Mouse (Mus musculus): ENCODE data around the gene Proser1.

Gene Proser1

GRCm38 (mm10) chr3:53463046-53463764, at the start of gene Proser1, which contains the start of gene Nhlrc3:
Gene Proser1, plus strand, starts transcription at chr3:53463666.
Gene Nhlrc3, minus strand, starts transcription at chr3:53463332.
- DNase-seq (ENCODE audit: low read depth, low spot score): peak; percentile 100

GRCm38 (mm10) chr3:53413959-53414358, 49.5 kb upstream of the Proser1 start:
- DNase-seq (ENCODE audit: low read depth, low spot score): no peak

DNA sequence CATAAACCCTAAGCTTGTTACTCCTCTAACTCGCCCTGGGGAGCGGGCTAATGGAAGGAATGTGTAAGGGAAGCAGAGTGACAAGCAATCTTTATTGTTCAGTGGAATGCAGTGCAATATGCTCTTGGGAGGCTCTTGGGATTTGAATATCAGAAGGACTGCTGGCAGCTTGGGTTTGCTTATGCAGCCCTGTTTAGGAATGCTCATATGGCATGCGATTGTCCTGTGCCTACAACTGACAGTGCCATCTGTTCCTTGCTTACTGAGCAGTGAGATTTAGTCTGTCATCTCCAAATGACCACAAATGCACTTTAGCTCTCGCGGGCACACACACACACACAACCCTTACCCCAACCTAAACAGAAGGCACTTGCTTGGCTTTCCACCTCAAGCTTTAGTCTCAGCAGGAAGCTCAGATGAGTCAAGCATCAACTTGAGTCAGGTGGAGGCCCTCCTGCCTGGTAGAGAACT, 47.4 kb upstream of the Proser1 start:
- DNase-seq (ENCODE audit: low read depth, low spot score): peak; percentile 99

GRCm38 (mm10) chr3:53417701-53418100, 45.8 kb upstream of the Proser1 start:
- DNase-seq (ENCODE audit: low read depth, low spot score): peak; percentile 66

DNA sequence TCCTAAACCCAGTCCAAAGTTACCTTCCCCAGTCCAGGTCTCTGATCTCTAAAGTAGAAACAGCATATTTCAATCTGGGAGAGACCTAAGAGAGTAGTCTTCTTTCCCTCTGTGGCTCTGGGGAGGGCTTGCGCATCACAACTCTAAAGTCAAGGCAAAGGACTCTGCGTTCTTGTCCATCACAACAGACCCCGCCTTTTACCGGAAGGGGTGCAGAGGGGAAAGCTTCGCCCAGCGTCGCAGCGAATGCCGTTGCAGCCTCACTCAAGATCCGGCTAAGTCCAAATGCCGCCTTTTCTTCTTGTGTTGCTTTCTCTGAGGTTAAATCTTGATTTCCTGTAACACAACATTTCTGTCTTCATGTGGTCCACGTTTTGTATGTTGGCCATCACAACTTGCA, 41.8 kb upstream of the Proser1 start:
- no peak for DNase-seq (ENCODE audit: low read depth, low spot score)

GRCm38 (mm10) chr3:53422691-53423090, 40.8 kb upstream of the Proser1 start:
- DNase-seq (ENCODE audit: low read depth, low spot score): no peak

GRCm38 (mm10) chr3:53423576-53423975, 39.9 kb upstream of the Proser1 start:
- peak; percentile 64 for DNase-seq (ENCODE audit: low read depth, low spot score)

- no peak for DNase-seq (ENCODE audit: low read depth, low spot score)
These were observed 28.9 kb upstream of the Proser1 start for GRCm38 (mm10) chr3:53434610-53435009.

GRCm38 (mm10) chr3:53436550-53436949, 26.9 kb upstream of the Proser1 start:
- no peak for DNase-seq (ENCODE audit: low read depth, low spot score)

DNA sequence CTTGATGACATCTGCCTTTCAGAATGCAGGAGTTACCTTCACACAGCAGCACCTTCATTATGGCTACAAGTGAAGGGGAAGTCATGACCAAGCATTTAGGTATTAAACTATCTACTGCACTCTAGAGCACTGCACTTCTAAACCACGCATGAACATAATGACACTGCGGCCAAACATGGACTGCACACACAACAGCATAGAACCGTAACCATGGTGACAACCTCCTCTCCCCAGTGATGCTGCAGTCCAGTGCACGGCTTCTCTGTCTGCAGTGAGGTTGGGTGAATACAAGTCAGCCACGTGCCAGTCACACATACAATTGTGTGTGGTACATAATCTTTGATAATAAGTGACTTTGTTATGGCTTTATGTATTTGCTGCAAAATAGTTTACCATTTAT, 17.9 kb upstream of the Proser1 start:
- no peak for DNase-seq (ENCODE audit: low read depth, low spot score)

- DNase-seq (ENCODE audit: low read depth, low spot score): no peak
These were observed 16.7 kb upstream of the Proser1 start for GRCm38 (mm10) chr3:53446801-53447200.

DNA sequence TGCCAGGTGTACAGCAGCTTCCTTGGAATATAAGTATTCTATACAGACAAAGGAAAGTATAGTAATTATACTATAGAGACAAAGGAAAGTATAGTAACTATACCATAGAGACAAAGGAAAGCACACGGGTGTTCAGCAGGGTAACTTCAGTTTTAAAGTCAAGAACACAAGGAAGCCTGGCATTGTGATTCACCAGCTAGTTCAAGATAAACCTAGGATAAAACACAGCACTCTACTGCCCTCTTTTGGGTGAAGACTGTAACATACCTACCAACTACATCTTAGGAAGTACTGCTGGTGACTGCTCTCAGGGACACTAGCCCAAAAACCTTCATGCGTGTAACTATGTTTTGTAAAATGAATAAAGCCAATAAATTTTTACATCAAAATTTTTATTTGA, 15.3 kb upstream of the Proser1 start:
- DNase-seq (ENCODE audit: low read depth, low spot score): peak; percentile 95

GRCm38 (mm10) chr3:53450666-53451065, 12.8 kb upstream of the Proser1 start:
- DNase-seq (ENCODE audit: low read depth, low spot score): peak; percentile 76

DNA sequence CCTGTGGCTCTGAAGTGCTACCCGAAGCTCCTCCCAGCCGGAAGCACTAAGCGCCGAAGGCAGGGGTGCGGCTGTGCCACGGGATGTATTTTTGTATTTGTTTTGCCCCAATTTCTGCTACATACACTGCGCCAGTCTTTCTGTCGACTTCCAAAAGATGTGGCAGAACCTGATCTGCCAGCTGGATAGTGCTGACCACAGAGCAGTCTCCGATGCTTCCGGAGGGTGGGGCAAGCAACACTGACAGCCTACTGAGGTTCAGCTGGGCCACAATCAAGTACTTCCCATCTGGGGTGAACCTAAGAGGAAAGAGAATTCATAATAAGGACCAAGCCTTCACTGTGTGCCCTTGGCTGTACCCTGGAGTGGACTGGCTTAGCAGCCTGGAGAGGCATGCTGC, 11.1 kb upstream of the Proser1 start:
- DNase-seq (ENCODE audit: low read depth, low spot score): no peak

DNA sequence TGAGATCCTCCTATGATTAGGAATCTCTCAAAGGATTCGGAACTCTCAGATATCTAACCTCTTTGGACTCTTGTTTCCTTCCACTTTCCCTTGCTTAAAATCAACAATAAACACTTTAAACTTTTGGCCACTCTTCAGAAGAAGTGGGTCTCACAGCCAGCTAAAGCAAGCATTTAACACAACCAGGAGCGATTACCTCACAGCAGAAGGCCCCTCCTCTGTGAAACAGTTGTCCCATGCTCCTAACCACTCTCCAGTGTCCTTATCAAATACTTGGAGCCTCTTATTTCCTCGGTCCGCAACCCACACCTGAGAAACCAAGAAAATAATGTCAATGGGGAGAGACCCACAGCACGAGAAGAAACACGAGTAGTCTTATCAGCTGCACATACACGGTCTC, 10.1 kb upstream of the Proser1 start:
- DNase-seq (ENCODE audit: low read depth, low spot score): no peak

- no peak for DNase-seq (ENCODE audit: low read depth, low spot score)
These were observed 9.5 kb upstream of the Proser1 start for GRCm38 (mm10) chr3:53454005-53454404.

DNA sequence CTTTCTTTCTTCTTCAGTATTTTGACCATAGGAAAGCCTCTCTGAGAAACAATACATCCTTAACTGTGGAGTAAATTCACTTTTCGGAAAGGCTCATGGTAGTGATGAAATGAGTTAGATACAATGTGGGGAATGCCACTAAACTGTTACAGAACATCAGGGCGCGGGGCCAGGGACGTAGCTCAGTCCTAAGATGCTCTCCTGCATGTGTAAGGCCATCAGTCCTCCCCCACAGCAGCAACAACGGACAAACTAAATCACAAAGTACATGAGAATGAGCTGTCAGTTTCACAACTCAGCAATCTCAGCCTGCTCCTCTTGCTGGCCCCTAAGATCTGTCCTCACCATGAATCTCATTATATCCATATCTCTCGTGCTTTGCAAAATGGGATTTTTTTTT, 8.9 kb upstream of the Proser1 start:
- no peak for DNase-seq (ENCODE audit: low read depth, low spot score)

DNA sequence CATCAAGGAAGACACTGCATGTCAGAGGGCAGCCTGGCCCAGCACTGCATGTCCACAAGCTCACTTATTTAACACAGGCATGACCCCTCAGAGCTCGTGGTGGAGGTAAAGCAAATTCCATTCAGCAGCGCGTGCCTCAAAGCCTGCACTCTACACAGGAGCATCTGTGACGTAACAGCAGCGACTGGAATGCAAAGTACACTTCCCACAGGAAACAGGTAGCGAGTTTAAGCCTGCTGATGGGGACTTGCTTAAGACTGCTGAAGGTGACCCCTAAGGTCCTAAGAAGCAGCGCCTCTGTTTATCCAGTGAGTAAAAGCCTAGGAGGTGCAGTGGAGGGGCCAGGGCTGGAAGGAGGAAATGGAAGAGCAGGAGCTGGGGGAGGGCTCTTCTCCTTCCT, 8.5 kb upstream of the Proser1 start:
- DNase-seq (ENCODE audit: low read depth, low spot score): no peak

DNA sequence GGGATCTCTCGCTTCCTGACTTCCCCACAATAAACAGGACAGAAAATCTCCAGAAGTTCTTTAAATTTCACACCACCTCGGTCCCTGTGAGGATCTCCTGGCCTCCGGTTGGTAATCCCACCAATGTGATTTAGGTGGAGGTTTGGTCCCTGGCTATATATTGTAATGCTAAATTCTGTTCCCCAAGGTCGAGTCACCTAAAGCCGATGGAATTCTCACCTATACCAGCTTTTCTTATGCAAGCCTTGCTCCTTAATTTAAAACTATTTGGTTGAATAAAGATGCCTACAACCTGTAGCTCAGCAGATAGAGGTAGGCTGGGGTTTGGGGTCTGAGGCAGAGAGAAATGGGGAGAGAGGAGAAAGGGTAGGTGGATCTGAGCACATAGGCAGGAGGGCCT, 5.7 kb upstream of the Proser1 start:
- no peak for DNase-seq (ENCODE audit: low read depth, low spot score)

- DNase-seq (ENCODE audit: low read depth, low spot score): peak; percentile 53
These were observed 3.4 kb upstream of the Proser1 start for GRCm38 (mm10) chr3:53460106-53460505.

- peak; percentile 12 for DNase-seq (ENCODE audit: low read depth, low spot score)
These were observed 793 bp upstream of the Proser1 start for GRCm38 (mm10) chr3:53462701-53463045.

- no peak for DNase-seq (ENCODE audit: low read depth, low spot score)
These were observed 274 bp downstream of the Proser1 start for GRCm38 (mm10) chr3:53463765-53464114.

GRCm38 (mm10) chr3:53464146-53464698, 756 bp downstream of the Proser1 start:
- peak; percentile 36 for DNase-seq (ENCODE audit: low read depth, low spot score)

GRCm38 (mm10) chr3:53465330-53465729, 1.9 kb downstream of the Proser1 start:
- DNase-seq (ENCODE audit: low read depth, low spot score): no peak

Measured in brain, adult 2 months (tissue).